Comparison of ENCODE assay signal across 9 mouse cellular contexts in genomic region chr2:93460786-93461469, GRCm38 (mm10). TPM values are rescaled to one million over a fixed set of nuclear protein-coding genes. Genes with fewer than 3 reads are reported as not detected.
DNase-seq lines count a peak whose midpoint lies in the region; ATAC-seq and TF ChIP-seq lines count a peak whose summit lies in the region.
"Had no signal": no experiment of that assay in that cellular context is flagged by ENCODE, and none has a peak within 500 bp of the region (broad histone marks: within the 10 kb centered on the region; RNA-seq: fewer than 3 reads in every experiment).

No protein-coding gene starts in this region.

- H3ac ChIP-seq in C2C12 (ENCODE audit: control insufficient read depth, insufficient read length, low read depth) = no peak overlapping the region

- H3K4me2 ChIP-seq in liver, embryonic 14.5 days (ENCODE audit: low read depth) = peak overlapping the region; percentile 84

- peaks cover 58% of the 10 kb centered on the region for H3K79me2 ChIP-seq in C2C12 (ENCODE audit: control insufficient read depth, insufficient read depth)

- no peak for TF ChIP-seq POLR2A in kidney, adult 2 months (IDR thresholded peaks at IDR 0.05; ENCODE audit: low read depth, low read length)

- H3K79me3 ChIP-seq in C2C12 (ENCODE audit: low read depth) = peaks cover 17% of the 10 kb centered on the region

- H3K9ac ChIP-seq in liver, embryonic 14.5 days (replicated peaks) = peak overlapping the region; percentile 98

- DNase-seq in kidney, adult 2 months = no peak
- no peak for DNase-seq in kidney, postnatal 36 days
- DNase-seq in T-cell, adult 2 months (ENCODE audit: low spot score) = peak; percentile 36
- DNase-seq in liver, embryonic 14.5 days (ENCODE audit: low read depth in 3 of 3, low spot score in 3 of 3) = no peak
- no peak for DNase-seq in cerebellum, adult 8-10 months
- DNase-seq: kidney, adult 18-20 months had no signal

- ATAC-seq in liver, embryonic 14.5 days (ENCODE audit: insufficient read depth) = no peak
- no peak for ATAC-seq in monocyte, adult 5-6 weeks (replicated peaks; ENCODE audit: insufficient number of reproducible peaks, low FRiP score, low TSS enrichment, poor library complexity, severe bottlenecking)

- no peaks in the 10 kb centered on the region for H3K9me3 ChIP-seq in liver, embryonic 14.5 days (ENCODE audit: control insufficient read depth, low read length)

- H3K27me3 ChIP-seq in kidney, adult 2 months (replicated peaks; ENCODE audit: control insufficient read depth, insufficient read depth, low read length) = no peaks in the 10 kb centered on the region
- no peaks in the 10 kb centered on the region for H3K27me3 ChIP-seq in C2C12 (ENCODE audit: control insufficient read depth, insufficient read depth, insufficient read length)
- no peaks in the 10 kb centered on the region for H3K27me3 ChIP-seq in liver, embryonic 14.5 days (ENCODE audit: control insufficient read depth, insufficient read depth, low read length)

- no peak for TF ChIP-seq EP300 in liver, embryonic 14.5 days (IDR thresholded peaks at IDR 0.05; ENCODE audit: low read depth)

- H3K4me1 ChIP-seq in kidney, adult 2 months (ENCODE audit: control insufficient read depth, insufficient read depth, low read length) = peaks cover 40% of the 10 kb centered on the region
- peaks cover 68 to 78% of the 10 kb centered on the region in 2 experiments for H3K4me1 ChIP-seq in liver, embryonic 14.5 days (replicated peaks; ENCODE audit: control insufficient read depth in 2 of 2, insufficient read depth in 2 of 2, low read length in 1 of 2)

- peak overlapping the region; percentile 90 for H3K27ac ChIP-seq in kidney, adult 2 months (ENCODE audit: insufficient read depth, low read depth, low read length)
- H3K27ac ChIP-seq in liver, embryonic 14.5 days = peak overlapping the region; percentile 95
- H3K27ac ChIP-seq: midbrain, embryonic 10.5 days had no signal

- 66% methylated on average over 6 of the region's 6 CpGs for WGBS in kidney, adult 2 months
- 63% methylated on average over 6 of the region's 6 CpGs for WGBS in liver, embryonic 14.5 days (ENCODE audit: insufficient replicate concordance)

- no peaks in the 10 kb centered on the region for H3K36me3 ChIP-seq in kidney, adult 2 months (ENCODE audit: control insufficient read depth, insufficient read depth, low read length)
- H3K36me3 ChIP-seq in C2C12 (ENCODE audit: control insufficient read depth, insufficient read depth) = no peaks in the 10 kb centered on the region
- H3K36me3 ChIP-seq in liver, embryonic 14.5 days (replicated peaks; ENCODE audit: control insufficient read depth, insufficient read depth, low read depth) = no peaks in the 10 kb centered on the region; the same call in 1 of the 2 replicates

- TF ChIP-seq CTCF in kidney, adult 2 months (conservative IDR thresholded peaks at IDR 0.05; ENCODE audit: insufficient read depth, insufficient read length, low read depth, low read length) = no peak
- no peak for TF ChIP-seq CTCF in C2C12 (IDR thresholded peaks at IDR 0.05; ENCODE audit: control insufficient read depth, insufficient read depth, insufficient read length)
- TF ChIP-seq CTCF in liver, embryonic 14.5 days (IDR thresholded peaks at IDR 0.05; ENCODE audit: low read depth) = no peak

- H3K4me3 ChIP-seq in kidney, adult 2 months (ENCODE audit: insufficient read depth, low read depth, low read length) = peak overlapping the region; percentile 71
- H3K4me3 ChIP-seq in C2C12 (ENCODE audit: insufficient read depth, poor library complexity, severe bottlenecking) = no peak overlapping the region
- peak overlapping the region; percentile 80 to 92 for H3K4me3 ChIP-seq in liver, embryonic 14.5 days (ENCODE audit: insufficient read depth in 1 of 2, low read depth in 2 of 2, low read length in 2 of 2)

TF ChIP-seq in C2C12, 6 proteins besides CTCF, POLR2A, EP300 and RAD21:
- peak; percentile 97 for TF ChIP-seq MYOD1 (IDR thresholded peaks at IDR 0.05; ENCODE audit: control insufficient read depth, insufficient read length, low read depth)
- TF ChIP-seq CEBPB (IDR thresholded peaks at IDR 0.05; ENCODE audit: low read depth) = no peak
TF ChIP-seq in C2C12: peak in this region for 1.

RNA-seq across cellular contexts. Expression of gene Cd82, which starts 2.0 kb away (rescaled TPM):
- polyA plus RNA-seq in kidney, adult 2 months (2012; rRNA removed) = 200 and 223 TPM in 2 replicates
- polyA plus RNA-seq in C2C12 (2012; fragmentation: generic; extraction: Trizol) = 118 TPM
- 61.6 and 72.2 TPM in 2 replicates for polyA plus RNA-seq in liver, embryonic 14.5 days (2012; rRNA removed)
- polyA plus RNA-seq in liver, embryonic 14.5 days (2014; fragmentation: Nextera tagmentation; extraction: Ambion mirVana) = 58.6 and 63.1 TPM in 2 replicates
- 197 to 239 TPM (median 203 TPM) in 3 replicates for total RNA-seq in monocyte, adult 5-6 weeks (2017)
